Mouse (Mus musculus) layer of hippocampus, adult 9-11 months (tissue): ENCODE data around the gene Coro2b.
"Not testable (repeated sequence)": the region's sequence is repeated elsewhere in the genome, so short reads cannot be mapped to it uniquely, and the experiment has no call there.

Experiments
- DNase-seq: peaks from one replicate; pipeline ENCODE4 v3.0.0; 2022

Gene Coro2b

DNA sequence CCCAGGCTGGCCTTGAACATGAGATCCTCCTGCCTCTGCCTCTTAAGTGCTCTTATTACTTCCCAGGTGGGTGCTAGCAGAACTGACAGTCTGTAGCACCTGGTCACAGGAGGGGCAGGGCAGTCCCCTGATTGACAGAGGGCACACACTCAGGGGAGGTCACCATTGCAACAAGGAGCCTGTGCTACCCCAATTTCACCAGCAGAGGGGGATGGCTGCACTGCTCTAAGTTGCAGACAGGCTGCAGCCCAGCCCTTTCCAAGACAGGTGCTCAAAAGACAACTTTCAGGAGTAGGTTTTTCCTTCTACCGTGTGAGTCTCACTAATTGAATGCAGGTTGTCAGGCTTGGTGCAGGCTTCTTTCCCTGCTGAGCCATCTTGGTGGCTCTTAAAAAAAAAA, 66.4 kb downstream of the Coro2b start:
- peak; percentile 80 for DNase-seq

DNA sequence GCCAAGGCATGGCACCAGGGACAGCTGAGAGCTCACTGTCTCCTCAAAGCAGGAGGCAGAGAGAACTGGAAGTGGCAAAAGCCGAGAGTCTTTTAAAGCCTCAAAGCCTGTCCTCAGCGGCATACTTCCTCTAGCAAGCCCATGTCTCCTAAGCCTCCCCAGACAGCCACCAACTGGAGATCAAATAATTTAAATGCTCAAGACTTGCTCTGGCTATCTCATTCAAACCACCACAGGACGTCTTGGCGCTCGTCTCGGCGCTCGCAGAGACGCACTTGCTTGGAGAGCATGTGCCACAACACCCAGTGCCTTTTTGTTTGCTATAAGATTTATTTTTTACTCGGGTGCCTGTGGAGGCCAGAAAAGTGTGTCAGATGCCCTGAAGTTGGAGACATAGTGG, 67.1 kb downstream of the Coro2b start:
- no peak for DNase-seq

DNA sequence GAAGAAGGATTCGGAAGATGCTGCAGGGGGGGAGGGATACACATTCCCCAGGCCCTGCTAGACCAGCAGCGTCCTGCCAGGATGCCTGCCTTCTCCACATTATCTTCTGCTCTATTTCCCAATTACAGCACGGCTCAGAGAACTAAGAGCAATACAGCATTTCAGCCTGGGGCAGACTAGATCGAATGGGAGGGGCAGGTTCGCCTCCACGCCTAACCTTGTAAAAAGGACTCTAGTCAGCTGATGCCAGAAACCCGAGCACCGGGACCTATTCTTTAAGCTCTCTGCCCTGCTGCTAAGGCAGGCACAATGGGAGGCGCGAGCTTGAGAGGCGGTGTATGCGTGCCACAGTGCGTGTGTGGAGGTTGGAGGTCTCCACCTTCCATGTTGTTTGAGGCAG, 67.7 kb downstream of the Coro2b start:
- no peak for DNase-seq

DNA sequence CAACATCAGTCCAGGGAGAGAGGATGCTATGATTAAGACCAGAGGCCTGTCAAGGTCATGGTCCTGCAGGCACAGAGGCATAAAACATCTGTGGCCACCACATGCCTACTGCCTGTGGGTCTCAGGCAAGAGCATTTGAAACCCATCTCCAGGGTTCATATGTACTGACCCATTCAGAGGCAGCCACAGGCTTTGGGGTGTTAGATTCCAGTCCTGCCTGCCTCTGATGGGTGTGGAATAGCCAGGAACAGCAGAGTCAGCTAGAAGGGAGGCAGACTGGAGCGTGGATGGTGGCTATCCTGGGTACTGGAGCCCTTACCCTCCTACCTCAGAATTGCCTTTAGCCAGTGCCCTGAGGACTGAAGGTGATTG, 69.4 kb downstream of the Coro2b start:
- DNase-seq: no peak

DNA sequence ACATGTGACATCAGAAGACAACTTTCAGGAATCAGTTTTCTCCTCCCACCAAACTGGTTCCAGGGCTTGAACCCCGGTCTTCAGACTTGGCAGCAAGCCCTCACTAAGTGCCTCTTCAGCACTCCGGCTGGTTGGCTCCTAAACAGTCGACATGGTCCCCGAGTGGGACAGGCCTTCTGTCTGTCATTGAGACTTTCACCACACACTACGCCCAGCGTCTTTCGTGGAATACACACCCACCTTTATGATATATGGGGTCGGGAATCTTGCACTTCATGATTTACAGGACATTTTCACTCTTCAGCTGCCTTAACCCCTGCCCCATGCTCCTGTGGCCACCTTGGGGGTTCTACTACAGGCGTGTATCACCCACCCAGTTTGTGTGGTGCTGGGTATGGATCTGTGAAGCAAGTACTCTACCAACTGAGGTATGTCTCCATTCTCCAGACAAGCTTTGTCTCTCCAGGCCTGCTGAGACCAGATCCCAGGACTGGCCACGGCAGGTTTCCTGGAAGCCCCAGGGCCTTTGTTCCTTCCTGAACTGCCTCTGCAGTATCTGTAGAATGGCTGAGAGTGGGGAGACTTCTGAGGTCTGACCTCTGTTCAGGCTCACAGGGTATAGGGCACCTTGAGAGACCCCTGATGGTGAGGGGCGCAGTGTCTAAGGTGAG, 70.0 kb downstream of the Coro2b start:
- DNase-seq: no peak

DNA sequence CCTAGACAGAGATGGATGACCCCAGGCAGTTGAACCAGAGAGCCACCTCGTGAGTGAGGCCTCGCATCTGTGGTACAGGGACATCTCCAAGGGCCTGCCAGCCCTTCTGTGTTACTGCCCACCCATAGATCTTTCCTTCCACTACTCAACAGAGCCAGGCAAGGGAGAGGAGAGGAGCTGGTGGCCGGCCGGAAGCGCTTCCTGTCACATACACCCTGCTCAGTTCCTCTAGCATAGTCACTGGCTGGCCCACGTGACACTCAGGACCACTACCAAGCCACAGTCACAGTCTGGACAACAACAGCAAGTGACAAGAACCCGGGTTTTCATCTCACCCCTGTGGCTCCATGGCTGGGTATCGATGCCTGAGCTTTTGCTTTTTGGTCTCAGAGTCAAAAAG, 70.8 kb downstream of the Coro2b start:
- DNase-seq: no peak

DNA sequence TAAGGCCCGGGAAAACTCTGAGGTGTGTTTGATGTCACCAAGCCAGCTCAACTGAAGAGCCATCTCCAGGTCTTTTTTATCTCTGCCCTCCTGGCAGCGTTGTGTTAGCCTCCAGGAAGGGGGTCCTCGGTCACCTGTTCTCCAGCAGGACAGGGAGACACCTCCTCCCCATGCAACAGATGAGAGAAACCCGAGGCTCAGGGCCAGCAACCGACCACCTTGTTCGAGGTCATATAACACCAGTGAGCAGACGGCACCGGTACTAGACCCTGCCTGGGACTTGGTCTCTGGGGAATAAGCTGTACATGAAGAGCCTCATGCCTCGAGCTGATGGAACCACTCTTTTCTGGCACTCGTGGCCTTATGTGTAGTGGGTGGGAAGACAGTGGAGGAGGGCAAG, 72.1 kb downstream of the Coro2b start:
- no peak for DNase-seq

DNA sequence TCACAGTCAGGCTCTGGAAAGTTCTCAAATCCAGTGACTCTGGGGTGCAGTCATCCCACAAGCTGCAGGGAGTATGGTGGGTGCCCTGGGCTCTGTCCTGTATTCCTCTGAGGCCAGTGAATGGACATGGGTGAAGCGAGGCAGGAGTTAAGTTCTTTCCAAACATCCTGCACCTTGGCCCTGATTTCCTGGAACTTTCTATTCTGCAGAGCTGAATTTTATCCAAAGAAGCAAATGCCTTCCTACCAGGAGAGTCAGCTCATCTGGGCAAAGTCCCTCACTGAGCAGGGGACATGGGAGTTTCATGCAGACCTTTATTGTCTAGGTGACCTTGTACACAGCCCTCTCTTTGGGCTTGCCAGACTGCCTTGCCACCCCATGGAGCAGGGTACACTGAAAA, 75.1 kb downstream of the Coro2b start:
- DNase-seq: no peak

DNA sequence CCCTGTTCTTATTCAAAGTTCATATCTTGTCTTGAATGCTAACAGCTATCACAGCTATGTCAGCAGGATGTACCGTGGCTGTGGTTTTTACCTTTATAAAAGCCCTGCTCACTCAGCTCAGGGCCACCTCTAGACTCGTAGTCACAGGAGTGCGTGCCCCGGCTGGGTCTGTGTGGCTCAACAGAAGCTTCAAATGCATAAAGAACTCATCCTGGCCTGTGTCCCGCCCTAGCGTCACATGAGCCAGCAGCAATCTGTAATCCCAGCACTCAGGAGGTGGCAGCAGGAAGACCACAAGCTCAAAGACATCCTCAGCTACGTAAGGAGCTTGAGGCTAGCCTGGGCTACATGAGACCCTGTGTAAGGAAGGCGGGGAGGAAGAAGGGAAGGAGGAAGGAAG, 75.7 kb downstream of the Coro2b start:
- DNase-seq: no peak

DNA sequence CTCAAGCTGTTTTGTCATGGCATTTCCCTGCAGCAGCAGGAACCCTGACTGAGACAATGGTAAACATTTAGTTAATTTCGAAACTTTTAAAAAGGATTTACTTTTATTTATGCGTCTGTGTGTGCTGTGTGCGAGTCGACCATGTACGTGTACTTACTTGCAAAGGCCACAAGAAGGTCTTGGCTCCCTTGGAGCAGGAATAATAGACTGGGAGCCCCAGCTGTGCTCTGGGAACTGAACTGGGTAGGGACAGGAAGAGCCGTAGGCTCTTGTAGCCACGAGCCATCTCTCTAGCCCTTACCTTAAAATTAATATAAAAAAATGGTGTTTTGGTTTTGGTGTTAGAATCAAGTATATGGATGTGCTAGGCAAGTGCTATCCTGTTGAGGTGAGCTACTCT, 76.8 kb downstream of the Coro2b start:
- no peak for DNase-seq

DNA sequence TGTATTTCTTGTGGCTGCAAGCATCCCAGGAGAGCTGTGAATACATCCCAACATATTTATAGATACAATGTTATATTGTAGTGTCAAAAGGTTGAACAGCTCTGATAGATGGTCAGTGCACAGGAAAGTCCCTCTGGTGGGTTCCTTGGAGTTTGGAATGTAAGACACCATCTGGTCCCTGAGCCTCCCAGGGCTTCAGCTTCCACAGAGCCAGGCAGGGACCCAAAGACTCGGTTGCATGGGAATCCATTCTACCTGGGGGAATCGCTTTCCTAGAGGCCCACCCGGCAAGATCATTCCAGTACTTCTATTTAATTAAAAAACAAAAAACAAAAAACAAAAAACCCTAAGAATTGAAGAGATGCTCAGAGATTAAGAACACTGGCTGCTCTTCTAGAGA, 78.4 kb downstream of the Coro2b start:
- no peak for DNase-seq

DNA sequence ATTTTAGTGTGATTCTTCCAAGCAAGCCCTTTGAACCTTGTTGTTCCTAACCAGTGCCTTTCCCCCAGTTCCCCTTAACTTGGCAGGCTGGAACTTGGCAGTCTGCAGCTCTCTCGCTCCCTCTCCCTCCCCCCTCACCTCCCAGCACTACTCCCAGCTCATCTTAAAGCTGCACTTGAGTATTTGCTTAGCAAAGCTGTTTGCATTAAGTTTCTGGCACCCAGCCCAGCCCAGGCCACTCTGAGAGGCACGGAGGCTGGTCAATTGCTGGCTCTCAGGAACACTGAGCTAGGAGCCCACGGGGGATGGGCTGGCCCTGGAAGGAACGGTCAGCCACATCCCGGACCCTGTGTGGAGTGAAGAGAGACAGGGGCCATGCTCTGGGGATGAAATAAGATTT, 80.8 kb downstream of the Coro2b start:
- DNase-seq: no peak

DNA sequence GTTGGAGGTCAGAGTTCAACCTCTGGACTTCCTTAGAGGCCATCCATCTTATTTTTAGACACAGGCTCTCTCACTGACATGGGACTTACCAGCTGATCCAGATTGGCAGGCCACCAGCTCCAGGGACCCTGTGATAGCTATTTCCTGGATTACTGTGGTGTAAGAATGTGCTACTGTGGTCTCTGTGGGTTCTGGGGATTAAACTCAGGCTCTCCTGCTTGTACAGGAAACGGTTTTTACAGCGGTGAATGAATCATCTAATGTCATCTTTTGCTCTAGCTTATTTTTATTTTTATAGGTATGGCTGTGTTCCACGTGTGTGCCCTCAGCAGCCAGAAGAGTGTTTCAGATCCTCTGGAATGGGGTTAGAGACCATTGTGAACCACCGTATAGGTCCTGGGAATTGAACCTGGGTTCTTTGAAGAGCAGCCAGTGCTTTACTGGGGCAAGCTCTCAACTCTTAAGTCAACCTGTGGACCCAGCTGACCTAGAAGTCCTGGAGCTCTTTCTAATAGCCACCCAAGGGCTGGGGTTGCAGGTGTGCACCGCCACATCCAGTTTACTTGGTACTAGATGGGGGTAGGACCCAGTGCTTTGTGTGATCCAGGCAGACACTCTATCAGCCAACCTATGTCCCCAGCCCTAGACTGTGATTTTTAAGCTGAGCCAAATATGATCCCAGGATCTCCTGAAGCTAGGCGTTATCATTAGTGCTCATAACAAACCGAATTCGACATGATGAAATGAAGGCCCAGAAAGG, 81.5 kb downstream of the Coro2b start:
- DNase-seq: no peak

DNA sequence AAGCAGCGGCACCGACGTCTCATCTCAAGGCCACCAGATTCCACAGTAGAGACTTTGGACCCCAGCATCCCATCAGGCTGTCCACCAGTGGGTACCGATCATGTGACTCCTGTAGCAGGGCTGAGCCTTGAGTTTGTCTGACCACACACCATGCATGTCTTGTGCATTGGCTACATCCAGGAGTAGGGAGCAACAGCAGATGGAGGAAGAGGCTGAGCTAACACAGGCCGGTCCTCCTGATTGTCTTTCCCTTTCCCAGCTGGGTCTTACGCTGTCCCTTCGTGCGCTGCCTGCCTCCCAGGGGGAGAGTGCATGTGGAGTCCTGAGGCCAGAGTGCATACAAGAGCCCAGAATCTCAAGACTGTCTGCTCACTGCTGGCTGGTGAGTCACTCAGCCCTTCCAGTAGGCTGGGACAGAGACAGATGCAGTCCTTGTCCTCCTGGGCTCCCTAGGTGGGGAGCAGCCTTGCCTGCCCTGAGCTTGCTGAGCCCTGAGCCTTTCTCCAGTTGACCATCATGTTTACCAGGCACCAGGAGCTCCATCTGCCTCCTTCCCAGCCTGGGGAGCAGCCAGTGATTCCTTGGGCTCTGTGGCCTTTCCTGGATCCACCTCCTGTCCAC, 84.4 kb downstream of the Coro2b start:
- no peak for DNase-seq

DNA sequence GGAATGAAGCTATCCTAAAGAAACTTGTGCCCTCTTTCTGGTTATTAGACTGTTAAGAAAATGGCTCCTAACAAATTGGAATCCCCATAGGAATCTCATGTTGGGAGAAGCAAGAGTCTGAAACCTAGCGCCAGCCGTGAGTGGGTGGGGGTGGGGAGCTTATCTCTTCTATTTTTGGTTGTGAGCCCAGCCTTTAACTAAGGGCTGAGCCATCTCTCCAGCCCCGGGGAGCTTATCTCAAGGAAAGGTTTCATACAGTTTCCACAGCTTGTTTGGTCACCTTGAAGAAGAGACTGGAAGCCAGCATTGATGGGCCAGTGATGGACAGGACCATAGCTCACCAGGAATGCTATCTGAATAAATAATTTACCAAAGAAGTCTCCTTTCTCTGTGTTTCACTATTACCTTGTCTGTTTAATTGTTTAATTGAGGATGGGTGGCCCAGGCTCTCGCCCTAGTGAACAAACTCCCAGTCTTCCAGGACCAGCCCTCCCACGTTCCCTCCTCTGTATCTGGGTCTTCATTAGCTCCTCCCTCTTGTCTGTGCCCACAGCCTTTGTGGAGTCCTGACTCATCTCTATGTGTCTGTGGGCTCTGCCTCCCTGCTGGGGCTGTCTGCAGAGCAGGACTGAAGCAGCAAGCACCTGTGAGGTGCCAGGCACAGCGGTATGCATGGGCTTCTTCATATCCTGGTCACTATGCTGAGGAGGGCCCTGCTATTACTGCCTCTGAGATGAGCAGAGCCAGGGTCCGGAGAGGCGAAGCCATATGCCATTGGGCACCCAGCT, 85.1 kb downstream of the Coro2b start:
- DNase-seq: no peak

DNA sequence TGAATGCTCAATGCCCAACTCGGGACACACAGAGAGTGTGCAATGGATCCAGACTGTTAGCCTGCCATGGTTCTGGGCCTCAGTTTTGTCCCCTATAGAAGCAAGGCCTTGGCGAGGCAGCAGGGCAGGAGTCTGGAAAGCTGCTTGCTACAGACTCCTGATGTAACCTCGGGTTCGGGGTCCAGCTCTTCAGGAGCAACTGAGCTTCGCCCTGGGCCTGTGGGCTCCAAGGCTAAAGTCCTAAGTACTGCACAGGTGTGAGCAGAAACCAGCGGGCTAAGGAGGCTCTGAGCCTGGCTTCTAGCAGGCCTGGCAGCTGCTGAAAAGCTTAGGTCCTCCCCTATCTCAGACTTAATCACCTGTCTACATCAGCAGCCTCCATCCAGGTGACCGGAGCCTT, 86.0 kb downstream of the Coro2b start:
- DNase-seq: no peak

DNA sequence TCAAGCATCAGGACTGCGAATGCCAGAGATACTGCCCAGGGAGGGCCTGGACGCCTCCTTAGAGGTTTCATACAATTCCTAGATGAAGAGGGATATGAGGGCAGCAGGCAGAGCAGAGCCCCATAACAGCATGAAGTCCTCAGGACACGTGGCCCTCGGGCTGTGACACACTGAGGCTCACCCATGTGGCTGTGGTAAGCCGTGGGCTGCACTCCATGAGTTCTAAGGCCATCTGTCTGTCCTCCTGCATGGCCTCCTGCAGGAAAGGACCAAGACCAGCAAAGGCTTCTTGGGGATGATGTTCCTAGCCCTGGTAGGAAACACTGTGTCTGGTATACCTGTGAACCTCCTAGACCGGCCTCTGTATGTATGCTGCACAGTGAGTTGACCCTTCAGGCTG, 86.5 kb downstream of the Coro2b start:
- no peak for DNase-seq

DNA sequence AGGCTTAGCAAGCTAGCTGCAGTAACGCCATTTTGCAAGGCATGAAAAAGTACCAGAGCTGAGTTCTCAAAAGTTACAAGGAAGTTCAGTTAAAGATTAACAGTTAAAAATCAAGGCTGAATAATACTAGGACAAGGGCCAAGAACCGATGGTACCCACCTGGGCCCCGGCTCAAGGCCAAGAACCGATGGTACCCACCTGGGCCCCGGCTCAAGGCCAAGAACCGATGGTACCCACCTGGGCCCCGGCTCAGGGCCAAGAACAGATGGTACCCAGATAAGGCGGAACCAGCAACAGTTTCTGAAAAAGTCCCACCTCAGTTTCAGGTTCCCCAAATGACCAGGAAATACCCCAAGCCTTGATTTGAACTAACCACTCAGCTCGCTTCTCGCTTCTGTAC, 89.5 kb downstream of the Coro2b start:
- not testable (repeated sequence) for DNase-seq

DNA sequence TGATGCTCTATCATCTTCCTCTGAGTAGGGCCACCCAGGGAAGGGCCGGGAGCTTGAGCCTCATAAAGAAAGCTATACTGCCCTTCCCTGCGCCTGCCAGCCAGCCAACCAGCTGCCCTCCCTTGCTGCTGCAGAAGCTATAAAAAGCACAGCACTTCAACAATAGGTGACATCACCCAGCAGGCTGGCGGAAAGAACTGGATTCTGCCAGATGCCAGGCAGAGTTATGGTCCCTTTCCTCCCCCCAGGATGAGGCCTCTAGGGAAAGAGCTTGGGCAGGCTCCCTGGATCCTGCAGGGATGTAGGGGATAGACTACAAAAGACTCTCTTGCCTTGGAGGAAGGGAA, 98.1 kb downstream of the Coro2b start:
- DNase-seq: peak; percentile 73

DNA sequence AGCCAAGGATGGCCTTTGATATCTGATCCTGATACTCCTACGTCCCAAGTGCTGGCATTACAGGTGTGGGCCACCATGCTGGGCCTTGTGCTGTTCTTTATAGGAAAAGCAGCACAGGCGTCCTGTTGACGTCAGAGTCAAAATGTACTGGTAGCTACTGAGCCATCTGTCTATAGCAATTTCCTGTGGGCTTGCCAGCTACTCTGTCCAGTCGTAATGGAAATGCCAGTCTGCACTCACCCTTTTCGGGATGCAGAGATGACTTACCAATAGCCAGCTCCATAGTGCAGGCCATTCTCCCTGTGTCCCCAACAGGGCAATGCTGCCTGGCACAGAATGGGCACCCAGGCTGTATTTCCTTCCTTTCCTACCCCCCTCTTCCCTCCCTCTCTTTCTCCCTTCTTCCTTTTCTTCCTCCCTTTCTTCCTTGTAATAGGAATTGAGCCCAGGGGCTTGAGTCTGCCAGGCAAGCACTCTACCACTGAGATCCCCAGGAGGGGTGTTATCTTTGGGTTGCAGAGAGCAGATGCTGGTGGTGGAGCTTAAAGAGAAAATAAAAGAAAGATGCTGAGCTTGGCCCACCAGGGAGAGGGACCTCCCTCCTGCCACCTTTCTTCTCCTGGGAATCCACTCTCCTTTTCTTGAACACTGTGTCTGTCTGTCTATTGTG, 98.6 kb downstream of the Coro2b start:
- no peak for DNase-seq

DNA sequence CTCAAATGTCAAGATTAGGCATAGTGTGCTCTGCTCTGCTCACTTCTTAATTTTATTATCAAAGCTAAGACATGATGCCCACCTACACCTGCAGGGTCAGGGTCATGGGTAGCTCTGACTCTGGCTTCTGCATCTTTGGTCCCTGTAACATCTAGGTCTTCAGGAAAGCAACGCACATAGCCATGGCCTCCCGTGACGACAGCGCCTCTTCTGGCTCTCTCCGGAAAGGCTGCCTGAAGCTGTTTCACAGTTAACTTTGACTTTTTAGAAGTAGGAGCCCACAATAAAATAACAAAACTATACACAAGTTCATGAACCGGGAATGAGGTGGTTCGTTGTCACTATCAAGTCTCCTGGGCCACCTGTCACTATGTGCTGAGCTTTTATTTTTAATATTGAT, 99.4 kb downstream of the Coro2b start:
- DNase-seq: no peak

DNA sequence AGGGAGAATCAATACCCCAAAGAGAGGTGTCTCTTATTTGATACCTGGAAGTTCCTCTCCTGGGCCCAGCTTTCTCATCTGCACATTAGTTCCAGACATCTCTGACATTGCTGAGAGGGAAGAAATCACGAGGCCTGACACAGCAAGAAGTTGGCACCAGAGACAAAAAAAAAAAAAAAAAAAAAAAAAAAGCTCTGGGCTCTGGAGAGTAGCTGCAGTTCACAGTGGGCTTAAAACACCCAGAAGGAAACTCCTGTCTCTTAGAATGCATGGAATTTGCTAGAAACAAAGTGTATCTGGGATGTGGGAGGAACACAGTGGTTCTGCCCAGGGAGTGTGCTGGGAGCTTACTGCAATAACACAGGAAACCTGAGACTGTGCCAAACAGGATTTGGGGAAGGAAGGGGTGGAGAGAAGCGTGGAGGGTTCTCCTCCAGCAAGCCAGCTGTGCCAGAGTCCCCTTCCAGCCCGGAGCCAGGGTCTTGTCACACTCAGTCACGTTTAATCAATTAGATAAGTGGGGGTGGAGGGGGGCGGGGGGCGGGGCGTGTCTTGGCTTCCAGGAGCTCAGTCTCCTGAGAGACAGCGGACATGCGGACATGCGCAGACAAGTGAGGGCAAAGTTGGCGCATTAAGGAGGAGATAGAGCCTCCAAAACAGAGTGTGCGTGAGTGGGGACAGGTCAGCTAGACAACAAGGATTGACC, 101.1 kb downstream of the Coro2b start:
- DNase-seq: peak; percentile 80
